Mouse (Mus musculus) forebrain, embryonic 14.5 days (tissue): ENCODE measurements around the gene Sdhc. TPM values are rescaled to one million over a fixed set of nuclear protein-coding genes. Genes with fewer than 3 reads are reported as not detected.

Experiments used
- ATAC-seq: fragments of 200-750 bp; cut with Nextera tagmentation; 2 replicates; pipeline ENCODE4 v1.8.0; 2017; ENCODE audit warnings: mild to moderate bottlenecking, moderate library complexity
- DNase-seq: peaks from one replicate; pipeline ENCODE4 v3.0.0-alpha.2; 2015; ENCODE audit warnings: low spot score
- H3K27ac ChIP-seq: fragments of 300-500 bp; sonication (generic); 2 replicates; pipeline ENCODE4 v1.5.1; 2014; ENCODE audit warnings: low read depth, mild to moderate bottlenecking, control low read depth, low read length, moderate library complexity
- H3K27me3 ChIP-seq: fragments of 300-500 bp; sonication (generic); replicated peaks from 2 replicates; pipeline ENCODE4 v1.6.1; 2014; ENCODE audit warnings: low read length, control low read depth, mixed read lengths; ENCODE audit not compliant: control insufficient read depth, insufficient read depth
- H3K36me3 ChIP-seq: fragments of 300-500 bp; sonication (generic); 2 replicates; pipeline ENCODE4 v1.6.1; 2014; ENCODE audit warnings: low read length, control low read depth; ENCODE audit not compliant: control insufficient read depth, insufficient read depth
- H3K4me1 ChIP-seq: fragments of 300-500 bp; sonication (generic); 2 replicates; pipeline ENCODE4 v1.6.1; 2014; ENCODE audit warnings: antibody characterized with exemption, low read length, control low read depth; ENCODE audit not compliant: control insufficient read depth, insufficient read depth
- H3K4me2 ChIP-seq: fragments of 300-500 bp; sonication (generic); 2 replicates; pipeline ENCODE4 v1.6.1; 2014; ENCODE audit warnings: mild to moderate bottlenecking, control low read depth, low read length
- H3K4me3 ChIP-seq: fragments of 300-500 bp; sonication (generic); 2 replicates; pipeline ENCODE4 v1.5.1; 2014; ENCODE audit warnings: low read depth, low read length, control low read depth
- H3K9ac ChIP-seq: fragments of 300-500 bp; sonication (generic); 2 replicates; pipeline ENCODE4 v1.6.1; 2014; ENCODE audit warnings: mild to moderate bottlenecking, low read length, control low read depth, moderate library complexity
- H3K9me3 ChIP-seq: fragments of 300-500 bp; sonication (generic); replicated peaks from 2 replicates; pipeline ENCODE4 v1.6.1; 2016; ENCODE audit warnings: low read length, control low read depth, mixed read lengths; ENCODE audit not compliant: control insufficient read depth
- WGBS: fragments of 180-500 bp; shearing (Covaris S2); extraction: QIAGEN DNeasy Blood & Tissue Kit; methylation state at CpG from one replicate; pipeline ENCODE4 v1.1.7; 2014; 5-methylcytosine and 5-hydroxymethylcytosine counted together
- polyA plus RNA-seq: library from polyadenylated mRNA; unstranded; fragments of >200 nt; fragmentation: Nextera tagmentation; extraction: Ambion mirVana; gene quantifications from 2 replicates; pipeline ENCODE4 v1.2.1, GENCODE M21; 2014

Sdhc gene
- polyA plus RNA-seq, 1 experiment from 2014 or later, result 310 TPM

DNA sequence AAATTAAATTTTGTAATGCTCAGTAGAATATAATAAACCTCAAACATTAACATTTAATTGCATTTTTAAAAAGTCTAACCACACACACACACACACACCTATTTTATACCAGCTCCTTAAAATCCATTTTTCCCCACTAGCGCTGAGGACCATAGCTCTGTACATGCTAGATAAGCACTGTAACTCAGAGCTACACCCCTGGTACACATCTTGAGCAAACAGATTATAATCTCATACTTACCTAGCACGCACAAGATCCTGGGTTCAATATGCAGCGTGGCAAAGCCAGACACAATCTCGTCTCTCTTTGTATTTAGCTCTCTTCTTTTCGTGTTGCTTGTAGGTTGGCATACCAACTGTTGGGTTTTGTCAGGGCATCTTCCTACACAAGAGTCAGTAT, 26.0 kb downstream of the Sdhc start:
- Histone ChIP-seq H3K9ac (no peak overlapping the region), H3K27me3 (no peaks in the 10 kb centered on the region), H3K27ac (no peak overlapping the region), H3K9me3 (no peaks in the 10 kb centered on the region), H3K36me3 (peaks cover 17% of the 10 kb centered on the region), H3K4me1 (no peaks in the 10 kb centered on the region), H3K4me2 (no peak overlapping the region), H3K4me3 (no peak overlapping the region)
- DNase-seq, result no peak
- WGBS, result 91% methylated on average over 5 of the region's 5 CpGs
- no peak for ATAC-seq

GRCm38 (mm10) chr1:171122932-171123331, 27.5 kb downstream of the Sdhc start:
- Histone ChIP-seq H3K27ac (no peak overlapping the region), H3K9ac (no peak overlapping the region), H3K36me3 (peaks cover 4% of the 10 kb centered on the region; the same call in 1 of the 2 replicates), H3K4me3 (no peak overlapping the region), H3K27me3 (no peaks in the 10 kb centered on the region), H3K4me2 (no peak overlapping the region), H3K9me3 (no peaks in the 10 kb centered on the region), H3K4me1 (no peaks in the 10 kb centered on the region)
- 37% methylated on average over 7 of the region's 7 CpGs for WGBS
- ATAC-seq (no peak), DNase-seq (no peak)

DNA sequence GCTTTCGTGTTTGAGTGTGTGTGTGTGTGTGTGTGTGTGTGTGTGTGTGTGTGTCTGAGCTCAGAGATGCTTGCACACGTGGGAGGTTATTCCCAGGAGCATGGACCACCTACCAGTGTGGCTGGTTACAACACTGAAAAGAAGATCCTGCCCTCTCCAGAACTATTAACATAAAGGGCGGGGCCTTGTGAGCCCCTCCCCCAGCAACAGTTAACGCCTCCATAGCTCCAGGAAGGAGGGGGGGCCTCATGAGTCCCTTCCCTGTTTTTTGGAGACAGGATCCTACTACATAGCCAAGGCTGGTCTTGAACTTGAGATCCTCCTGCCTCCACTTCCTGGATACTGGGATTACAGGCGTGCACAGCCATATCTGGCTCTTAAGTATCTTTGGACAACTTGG, 28.6 kb downstream of the Sdhc start:
- Histone ChIP-seq H3K4me3 (no peak overlapping the region), H3K27me3 (no peaks in the 10 kb centered on the region), H3K9me3 (no peaks in the 10 kb centered on the region), H3K27ac (no peak overlapping the region), H3K9ac (no peak overlapping the region), H3K36me3 (no peaks in the 10 kb centered on the region), H3K4me2 (no peak overlapping the region), H3K4me1 (no peaks in the 10 kb centered on the region)
- ATAC-seq (no peak), DNase-seq (no peak)
- 45% methylated on average over 5 of the region's 5 CpGs for WGBS

GRCm38 (mm10) chr1:171120893-171121292, 29.5 kb downstream of the Sdhc start:
- Histone ChIP-seq H3K9me3 (no peaks in the 10 kb centered on the region), H3K4me1 (no peaks in the 10 kb centered on the region), H3K4me2 (no peak overlapping the region), H3K27ac (no peak overlapping the region), H3K9ac (no peak overlapping the region), H3K36me3 (no peaks in the 10 kb centered on the region), H3K27me3 (no peaks in the 10 kb centered on the region), H3K4me3 (no peak overlapping the region)
- DNase-seq, result no peak
- 72% methylated on average over 3 of the region's 3 CpGs for WGBS
- no peak for ATAC-seq

GRCm38 (mm10) chr1:171119405-171119804, 31.0 kb downstream of the Sdhc start:
- Histone ChIP-seq H3K9ac (no peak overlapping the region), H3K27ac (no peak overlapping the region), H3K9me3 (no peaks in the 10 kb centered on the region), H3K36me3 (no peaks in the 10 kb centered on the region), H3K27me3 (no peaks in the 10 kb centered on the region), H3K4me1 (no peaks in the 10 kb centered on the region), H3K4me3 (no peak overlapping the region), H3K4me2 (no peak overlapping the region)
- no peak for ATAC-seq
- DNase-seq, result no peak
- WGBS, result 88% methylated on average over 14 of the region's 14 CpGs

GRCm38 (mm10) chr1:171118996-171119395, 31.4 kb downstream of the Sdhc start:
- no peak overlapping the region for H3K4me3 ChIP-seq
- H3K4me1 ChIP-seq, result no peaks in the 10 kb centered on the region
- H3K4me2 ChIP-seq, result no peak overlapping the region
- DNase-seq (no peak), ATAC-seq (no peak)
- H3K36me3 ChIP-seq, result no peaks in the 10 kb centered on the region
- no peaks in the 10 kb centered on the region for H3K9me3 ChIP-seq
- no peaks in the 10 kb centered on the region for H3K27me3 ChIP-seq
- 90% methylated on average over 5 of the region's 5 CpGs for WGBS
- no peak overlapping the region for H3K9ac ChIP-seq
- no peak overlapping the region for H3K27ac ChIP-seq

GRCm38 (mm10) chr1:171118269-171118684, 32.1 kb downstream of the Sdhc start:
- WGBS, result 9% methylated on average over 4 of the region's 4 CpGs
- Histone ChIP-seq H3K27me3 (no peaks in the 10 kb centered on the region), H3K36me3 (no peaks in the 10 kb centered on the region), H3K27ac (no peak overlapping the region), H3K9me3 (no peaks in the 10 kb centered on the region), H3K4me3 (no peak overlapping the region), H3K4me1 (peaks cover 3% of the 10 kb centered on the region; the same call in 1 of the 2 replicates), H3K4me2 (no peak overlapping the region), H3K9ac (no peak overlapping the region)
- ATAC-seq (peak; percentile 56), DNase-seq (peak; percentile 90)

DNA sequence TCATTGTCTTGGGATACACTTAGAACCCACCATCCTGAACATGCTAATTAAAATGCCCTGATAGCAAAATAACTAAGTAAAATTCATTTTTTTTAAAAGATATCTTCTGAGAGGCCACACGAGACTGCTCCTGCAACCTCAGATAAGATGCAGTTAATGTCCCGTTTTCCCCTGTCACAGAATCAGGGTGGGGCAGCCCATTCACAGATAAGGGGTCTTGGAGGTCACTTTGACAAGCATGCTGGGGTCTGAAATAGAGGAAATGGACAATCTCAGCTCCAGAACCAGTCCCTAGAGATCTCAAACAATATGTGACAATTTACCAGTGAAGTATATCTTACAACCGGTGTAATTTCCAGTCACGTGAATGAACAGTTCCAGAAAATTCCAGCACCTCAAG, 34.1 kb downstream of the Sdhc start:
- DNase-seq (no peak), ATAC-seq (no peak)
- Histone ChIP-seq H3K9me3 (no peaks in the 10 kb centered on the region), H3K4me2 (no peak overlapping the region), H3K36me3 (no peaks in the 10 kb centered on the region), H3K4me3 (no peak overlapping the region), H3K27ac (no peak overlapping the region), H3K9ac (no peak overlapping the region), H3K27me3 (no peaks in the 10 kb centered on the region), H3K4me1 (peaks cover 7% of the 10 kb centered on the region; the same call in 1 of the 2 replicates)
- WGBS, result 76% methylated on average over 4 of the region's 4 CpGs

DNA sequence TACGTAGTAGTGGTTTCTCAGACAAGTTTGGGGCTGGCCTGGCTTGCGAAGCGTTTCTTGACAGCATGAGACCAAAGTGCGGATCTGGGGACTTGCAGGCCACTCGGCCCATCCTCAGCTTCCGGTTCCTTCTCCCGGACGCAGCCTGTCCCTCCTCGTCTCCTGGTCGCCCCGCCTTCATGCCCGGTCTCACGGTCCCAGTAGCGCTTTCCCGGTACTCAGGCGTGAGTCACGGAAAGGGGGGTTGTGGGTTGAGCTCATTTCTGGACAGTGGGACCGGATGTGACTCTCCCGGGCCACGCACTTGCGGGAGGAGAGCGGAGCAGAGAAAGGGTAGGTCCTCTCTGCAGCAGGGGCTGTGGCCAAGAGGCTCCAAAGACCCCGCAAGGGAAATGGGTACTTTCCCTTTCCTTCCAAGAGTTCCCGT, 36.5 kb downstream of the Sdhc start, which contains the start of gene Cfap126:
Cfap126 (plus strand) TSS at position 46 of the 427 bp plus-strand sequence.
- Histone ChIP-seq H3K9ac (peak within 1 kb of the TSS; percentile 68), H3K27me3 (no peaks in the 10 kb centered on the region), H3K27ac (peak within 1 kb of the TSS; percentile 23; the same call in 1 of the 2 replicates), H3K4me2 (peak within 1 kb of the TSS; percentile 63), H3K4me3 (peak within 1 kb of the TSS; percentile 41), H3K36me3 (no peaks in the 10 kb centered on the region), H3K9me3 (no peaks in the 10 kb centered on the region), H3K4me1 (peaks cover 12% of the 10 kb centered on the region; the same call in 1 of the 2 replicates)
- peak; percentile 52 for DNase-seq
- under 1% methylated on average over 24 of the region's 24 CpGs for WGBS
- ATAC-seq, result 0 out of 2 replicates have a peak, but pooled peaks have one; percentile 1
